Mouse (Mus musculus): ENCODE results near the gene Wars.

The Wars gene

DNA sequence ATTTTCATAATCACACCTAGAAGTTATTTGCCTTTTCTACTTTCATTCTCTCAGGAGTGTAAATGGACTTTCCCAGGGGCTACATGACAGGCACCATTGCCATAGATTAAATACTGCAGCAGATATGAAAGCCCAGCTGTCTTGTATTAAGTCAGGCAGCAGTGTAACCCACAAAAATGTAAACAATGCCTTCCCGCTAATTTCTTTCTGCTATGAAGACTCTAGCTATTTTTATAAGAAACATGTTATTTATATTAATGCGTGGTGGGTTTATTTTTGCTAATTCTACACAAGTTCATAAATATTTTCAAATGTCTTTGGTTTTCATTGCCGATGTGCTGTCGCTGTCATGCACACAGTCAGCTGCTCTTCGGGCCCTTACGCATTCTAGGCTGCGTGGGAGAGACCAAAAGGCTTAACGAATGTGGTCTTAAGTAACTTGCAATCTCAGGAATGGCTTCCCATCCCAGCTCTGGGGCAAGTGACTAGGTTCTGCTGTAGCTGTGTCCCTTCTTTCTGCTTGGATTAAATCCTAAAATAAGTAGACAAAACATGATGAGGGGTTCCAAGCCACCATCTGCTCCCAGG lies 16.0 kb upstream of the Wars start:
- DNase-seq (ENCODE audit: extremely low spot score, low spot score) = no peak

DNA sequence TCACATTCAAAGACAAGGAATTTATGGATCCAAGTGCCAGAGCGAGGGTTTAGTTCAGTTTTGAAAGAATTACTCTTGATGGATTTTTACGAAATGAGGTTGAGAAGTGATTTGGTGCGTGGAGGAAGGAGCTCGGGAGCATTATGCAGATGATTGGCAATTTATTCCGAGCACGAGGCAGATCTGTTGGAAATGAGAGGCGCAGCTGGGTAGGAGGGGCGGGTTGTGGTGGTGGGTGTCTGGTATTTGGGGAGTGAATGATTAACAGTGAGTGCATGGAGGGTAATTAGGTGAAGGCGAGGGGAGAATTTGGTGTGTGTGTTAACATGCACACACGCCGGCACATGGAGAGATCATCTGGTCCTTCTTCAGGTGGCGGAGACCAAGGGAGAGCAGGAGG lies 12.4 kb upstream of the Wars start:
- no peak for DNase-seq (ENCODE audit: extremely low spot score, low spot score)

- DNase-seq (ENCODE audit: extremely low spot score, low spot score) = no peak
Measured at GRCm38 (mm10) chr12:108905620-108906302, 11.8 kb upstream of the Wars start.

DNA sequence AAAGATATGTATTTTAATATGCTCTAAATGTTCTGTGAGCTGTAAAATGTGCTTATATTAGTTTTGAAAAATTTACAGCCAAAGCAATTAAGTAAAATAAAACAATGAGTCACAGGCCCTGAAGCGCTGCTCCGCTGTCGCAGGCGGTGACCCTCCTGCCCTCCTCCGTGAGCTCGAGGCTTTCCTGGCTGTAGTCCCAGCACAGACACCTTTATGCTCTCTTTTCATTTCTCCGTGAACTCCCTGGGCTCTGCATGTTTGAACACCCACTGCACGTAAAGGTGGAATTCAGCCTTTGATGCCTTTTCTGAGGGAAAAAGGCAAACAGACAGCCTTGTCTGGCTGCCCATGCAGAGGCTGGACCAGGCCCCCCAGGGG lies 10.3 kb upstream of the Wars start:
- no peak for DNase-seq (ENCODE audit: extremely low spot score, low spot score)

DNA sequence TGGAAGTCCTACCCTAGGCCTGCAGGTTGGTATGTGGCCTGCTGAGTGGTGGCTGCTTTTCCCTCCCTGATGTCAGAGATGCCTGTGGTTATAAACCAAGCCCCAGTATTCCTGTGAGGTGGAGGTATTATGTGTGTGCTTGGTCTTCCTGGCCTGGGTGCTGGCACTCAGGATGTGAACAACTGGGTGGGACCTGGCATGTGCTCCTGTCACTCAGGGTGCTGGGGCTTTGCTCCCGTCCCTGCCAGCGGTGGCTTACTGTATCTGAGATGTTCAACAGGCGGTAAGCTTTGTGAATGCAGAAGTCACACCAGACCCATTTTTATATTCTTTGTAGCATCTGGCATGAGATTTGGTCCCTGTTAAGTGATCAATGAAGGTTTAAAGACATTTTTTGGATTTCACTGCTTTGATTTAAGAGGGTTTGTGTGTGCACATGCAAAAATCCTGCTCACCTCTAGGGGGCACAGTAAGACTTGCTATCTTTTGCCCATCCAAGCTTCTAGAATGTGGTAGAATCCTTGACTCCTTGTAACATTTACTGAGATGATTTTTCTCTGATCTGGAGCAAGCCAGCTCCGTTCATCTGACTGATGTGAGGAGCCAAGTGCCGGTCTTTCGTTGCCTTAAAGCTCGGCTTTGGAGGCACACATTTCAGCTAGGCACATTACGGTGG lies 9.8 kb upstream of the Wars start:
- DNase-seq (ENCODE audit: extremely low spot score, low spot score) = peak; percentile 47

DNA sequence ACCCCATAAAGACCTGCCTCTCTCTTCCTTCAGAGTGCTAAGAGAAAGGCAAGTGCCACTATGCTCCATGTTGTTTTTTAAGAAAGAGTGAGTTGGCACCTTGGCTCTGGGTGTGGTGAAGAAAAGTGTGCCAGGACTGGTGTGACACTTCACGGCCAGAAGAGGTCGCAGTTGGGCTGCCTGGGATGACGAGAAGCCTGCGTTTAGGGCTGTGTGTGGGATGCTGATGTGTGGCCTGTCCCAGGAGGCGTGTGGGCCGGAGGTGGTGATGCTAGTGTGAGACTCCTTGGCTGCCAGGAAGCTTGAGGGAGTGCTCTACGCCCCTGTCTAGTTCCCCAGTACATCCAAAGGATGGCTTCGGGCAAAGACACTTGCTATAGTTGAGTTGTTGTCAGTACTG lies 9.0 kb upstream of the Wars start:
- DNase-seq (ENCODE audit: extremely low spot score, low spot score) = peak; percentile 57

GRCm38 (mm10) chr12:108901346-108901745 lies 7.4 kb upstream of the Wars start:
- no peak for DNase-seq (ENCODE audit: extremely low spot score, low spot score)

- DNase-seq (ENCODE audit: extremely low spot score, low spot score) = no peak
Measured at GRCm38 (mm10) chr12:108896006-108896405, 2.0 kb upstream of the Wars start.

GRCm38 (mm10) chr12:108894432-108894816 lies 450 bp upstream of the Wars start:
- no peak for DNase-seq (ENCODE audit: extremely low spot score, low spot score)

DNA sequence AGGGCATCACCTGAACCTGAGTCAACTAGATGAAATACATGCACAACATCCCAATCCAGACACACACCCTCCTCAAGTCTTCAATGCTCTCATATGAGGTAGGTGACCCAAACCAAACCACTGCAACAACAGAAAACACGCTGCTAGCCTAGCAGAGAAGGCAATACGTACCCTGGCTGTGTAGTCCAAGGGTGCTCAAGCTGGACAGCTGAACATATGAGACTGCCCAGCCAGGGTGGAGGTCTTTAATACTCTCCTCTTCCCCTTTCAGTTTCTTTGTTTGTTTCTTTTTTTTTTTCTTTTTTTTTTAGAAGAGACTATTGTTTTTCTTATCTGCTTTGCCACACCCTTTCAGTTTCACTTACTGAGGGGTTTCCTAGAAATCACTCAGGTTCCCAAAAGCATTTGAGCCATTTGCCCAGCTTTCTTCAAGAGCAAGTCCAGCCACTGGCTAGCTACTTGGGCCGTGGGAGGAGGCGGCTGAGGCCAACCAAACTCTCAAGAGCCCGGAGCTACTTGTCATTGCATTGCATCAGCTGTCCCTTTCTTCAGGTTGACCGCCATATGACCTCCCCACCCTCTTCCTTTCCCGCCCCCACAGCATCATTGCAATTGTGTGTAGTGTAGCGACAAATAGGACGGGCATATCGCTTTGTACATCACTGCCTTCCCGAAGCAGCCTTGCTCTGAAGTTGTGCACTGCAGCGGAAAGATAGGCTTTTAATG lies 822 bp downstream of the Wars start, which contains the start of gene Wdr25:
TSS of gene Wdr25 (plus strand) at position 643 of the 726 bp plus-strand sequence.
- DNase-seq (ENCODE audit: extremely low spot score, low spot score) = no peak

- DNase-seq (ENCODE audit: extremely low spot score, low spot score) = no peak
Measured at GRCm38 (mm10) chr12:108888632-108889031, 5.3 kb downstream of the Wars start.

DNA sequence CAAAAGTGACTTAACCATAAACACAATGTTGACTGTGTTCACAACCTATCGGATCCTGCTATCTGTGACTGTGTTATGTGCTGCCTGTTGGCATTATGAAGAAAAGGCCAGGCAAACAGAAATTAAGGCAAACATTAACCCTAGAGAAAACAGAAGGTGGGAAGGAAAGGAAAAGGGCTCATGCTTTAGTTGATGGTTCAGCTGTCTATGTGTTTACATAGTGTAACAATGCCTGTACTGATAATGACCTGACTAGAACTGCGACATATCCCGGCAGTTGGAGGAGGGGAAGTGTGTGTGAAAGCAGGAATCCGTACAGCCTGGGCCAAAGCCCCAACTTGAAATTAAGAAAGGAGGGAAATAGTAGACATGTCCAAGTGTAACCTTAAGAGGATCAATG lies 6.9 kb downstream of the Wars start:
- no peak for DNase-seq (ENCODE audit: extremely low spot score, low spot score)

- no peak for DNase-seq (ENCODE audit: extremely low spot score, low spot score)
Measured at GRCm38 (mm10) chr12:108885906-108886305, 8.1 kb downstream of the Wars start.

GRCm38 (mm10) chr12:108882776-108883175 lies 11.2 kb downstream of the Wars start:
- no peak for DNase-seq (ENCODE audit: extremely low spot score, low spot score)

DNA sequence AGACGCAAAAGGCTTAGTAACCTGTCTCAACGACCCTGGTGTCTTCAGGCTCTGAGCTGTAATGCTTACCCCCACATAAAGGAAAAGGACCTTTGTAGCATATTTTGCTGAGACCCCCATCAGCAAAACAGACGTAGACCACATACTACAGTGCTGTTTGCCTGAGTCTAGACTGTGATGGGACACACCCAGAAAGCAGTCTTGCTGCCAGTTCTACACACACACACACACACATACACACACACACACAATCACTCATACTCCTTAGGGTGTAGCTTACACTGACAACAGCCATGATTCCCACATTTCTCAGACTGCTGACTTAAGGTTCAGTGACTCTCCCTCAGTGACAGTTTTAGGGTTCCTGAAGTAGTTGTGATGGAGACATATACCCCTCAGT lies 12.8 kb downstream of the Wars start:
- no peak for DNase-seq (ENCODE audit: extremely low spot score, low spot score)

- DNase-seq (ENCODE audit: extremely low spot score, low spot score) = no peak
Measured at GRCm38 (mm10) chr12:108880606-108881005, 13.4 kb downstream of the Wars start.

DNA sequence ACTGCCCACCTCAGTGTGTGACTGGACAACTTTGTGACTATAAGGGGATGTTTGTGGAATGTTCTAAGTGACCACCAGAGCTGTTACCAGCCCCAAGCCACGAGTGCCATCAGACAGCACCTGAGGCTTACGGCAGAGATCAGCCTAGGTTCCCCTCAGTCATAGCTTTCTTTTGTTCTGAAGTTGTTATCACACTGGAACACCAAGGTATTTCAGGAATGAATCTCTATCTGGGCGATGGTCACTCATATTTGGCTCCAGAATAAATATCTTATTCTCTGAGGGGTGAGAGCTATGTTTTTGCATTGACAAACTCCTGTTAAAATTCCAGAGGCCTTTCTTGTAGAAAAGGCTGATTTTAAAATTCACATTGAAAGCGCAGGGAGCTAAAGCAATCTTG lies 14.8 kb downstream of the Wars start:
- DNase-seq (ENCODE audit: extremely low spot score, low spot score) = no peak

DNA sequence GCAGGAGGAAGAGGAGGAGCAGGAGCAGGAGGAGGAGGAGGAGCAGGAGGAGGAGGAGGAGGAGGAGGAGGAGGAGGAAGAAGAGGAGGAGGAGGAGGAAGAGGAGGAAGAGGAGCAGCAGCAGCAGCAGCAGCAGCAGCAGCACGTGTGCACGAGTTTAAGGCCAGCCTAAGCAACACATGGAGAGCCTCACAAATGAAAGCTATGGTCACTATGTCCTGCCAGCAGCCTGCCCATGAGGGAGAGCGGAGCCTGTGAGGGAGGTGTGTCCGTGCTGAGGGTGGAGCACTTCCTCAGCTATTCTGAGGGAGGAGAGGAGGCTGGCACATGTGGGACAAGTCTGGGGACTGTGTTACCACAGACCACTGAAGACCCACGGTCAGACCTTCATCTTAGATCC lies 20.9 kb downstream of the Wars start:
- DNase-seq (ENCODE audit: extremely low spot score, low spot score) = no peak

- DNase-seq (ENCODE audit: extremely low spot score, low spot score) = no peak
Measured at GRCm38 (mm10) chr12:108869575-108869974, 24.4 kb downstream of the Wars start.

DNA sequence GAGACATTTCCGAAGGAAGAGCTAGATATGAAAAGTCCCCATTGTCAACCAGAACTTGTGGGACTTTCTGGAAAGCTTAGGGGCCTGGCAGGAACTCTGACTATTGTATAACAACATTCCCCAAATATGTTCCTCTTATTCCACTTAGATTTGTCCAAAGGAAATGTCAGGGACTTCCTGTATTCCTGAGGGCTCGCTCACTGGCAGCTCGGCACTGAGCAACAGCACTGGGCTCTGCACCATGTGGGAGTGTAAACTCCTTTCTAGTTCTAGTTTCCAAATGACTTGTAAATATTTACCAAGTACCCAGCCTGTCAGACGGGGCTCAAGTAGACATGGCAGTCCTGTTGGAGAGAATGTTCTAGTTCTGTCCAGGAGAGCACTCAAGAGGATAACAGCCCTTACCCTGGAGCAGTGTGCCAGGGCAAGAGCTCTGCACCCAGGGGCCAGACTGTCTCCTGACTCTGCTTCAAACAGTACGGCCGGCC lies 28.9 kb downstream of the Wars start:
- DNase-seq (ENCODE audit: extremely low spot score, low spot score) = no peak

- DNase-seq (ENCODE audit: extremely low spot score, low spot score) = no peak
Measured at GRCm38 (mm10) chr12:108858486-108858885, 35.5 kb downstream of the Wars start.

- DNase-seq (ENCODE audit: extremely low spot score, low spot score) = no peak
Measured at GRCm38 (mm10) chr12:108857589-108858184, 36.3 kb downstream of the Wars start.

All from neural tube, embryonic 10.5 days (tissue).